Mouse (Mus musculus): ENCODE results near the gene Lrrc71. TPM values are rescaled to one million over a fixed set of nuclear protein-coding genes. Genes with fewer than 3 reads are reported as not detected.

Gene Lrrc71
- 0.31 TPM for polyA plus RNA-seq (2017; shearing (Covaris generic))

DNA sequence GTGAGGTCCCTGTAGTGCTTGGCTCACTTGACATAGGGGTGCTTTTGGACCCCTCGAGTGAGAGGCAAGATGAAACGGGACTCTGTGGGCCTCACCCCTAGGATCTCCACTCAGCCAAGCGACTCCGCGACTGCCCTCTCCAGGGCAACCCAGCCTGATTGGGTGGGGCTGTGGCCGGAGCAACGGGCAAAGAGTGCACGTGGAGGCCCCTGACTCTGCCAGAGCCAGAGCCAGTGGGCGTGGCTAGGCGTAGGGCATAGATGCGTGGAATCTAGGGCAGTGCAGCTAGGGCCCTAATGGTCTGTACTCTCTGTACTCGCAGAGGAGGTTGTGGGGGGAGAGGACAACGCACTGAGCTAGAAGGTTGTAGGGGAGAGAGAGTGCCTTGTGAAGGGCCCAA lies at the start of gene Lrrc71:
Gene Lrrc71 (minus strand): TSS at position 195 of the 400 bp plus-strand sequence.

DNA sequence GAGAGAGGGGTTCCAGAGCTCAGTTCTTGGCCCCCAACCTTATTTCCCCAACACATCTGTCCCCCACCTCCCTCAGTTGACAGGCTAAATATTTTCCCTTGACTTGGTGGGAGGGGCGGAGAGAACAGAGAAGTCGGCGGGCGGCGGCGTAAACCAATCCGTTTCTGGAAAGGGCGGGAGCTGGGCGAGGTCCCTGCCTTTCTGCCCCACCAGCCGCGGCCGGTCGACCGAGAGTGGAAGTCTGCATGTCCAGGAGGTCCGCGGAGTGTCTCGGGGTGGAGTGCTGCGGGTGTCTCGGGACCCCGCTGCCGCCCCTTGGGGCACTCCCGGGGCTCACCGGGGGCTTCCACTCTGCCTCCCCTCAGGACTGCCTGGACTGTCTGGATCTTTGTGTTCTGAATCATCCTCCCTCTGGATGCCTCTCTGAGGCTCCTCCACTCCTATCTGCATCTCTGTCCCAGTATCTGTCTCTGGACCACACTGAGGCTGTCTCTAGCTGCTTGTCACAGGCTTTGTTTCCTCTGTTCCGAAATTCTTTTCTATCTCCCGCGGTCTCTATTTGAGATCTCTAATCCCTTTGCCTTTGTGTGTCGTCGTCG lies 48.4 kb upstream of the Lrrc71 start, which contains the start of gene Insrr:
Gene Insrr (plus strand): TSS at position 216 of the 599 bp plus-strand sequence.

DNA sequence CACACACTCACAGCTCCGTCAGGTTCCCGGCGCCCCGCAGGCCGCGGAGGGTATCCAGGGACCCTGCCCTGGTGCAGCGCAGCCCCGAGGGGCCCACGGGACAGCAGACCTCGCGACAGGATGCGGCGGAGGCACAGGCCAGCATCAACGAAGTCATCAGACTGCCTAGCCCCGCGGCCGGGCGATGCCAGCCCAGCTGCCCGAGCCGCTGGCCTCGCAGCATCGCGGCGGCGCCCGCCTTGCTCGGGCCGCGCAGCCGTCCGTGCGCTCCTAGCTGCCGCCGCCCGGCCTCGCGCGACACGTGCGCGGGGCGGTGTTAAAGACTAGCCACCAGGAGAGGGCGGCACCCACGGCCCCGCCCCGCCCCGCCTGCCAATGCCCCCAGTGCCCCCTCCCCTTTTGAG lies 46.5 kb upstream of the Lrrc71 start, which contains the start of gene Ntrk1:
Gene Ntrk1 (minus strand): TSS at position 241 of the 404 bp plus-strand sequence.

Other genes starting within 250 kb of the Lrrc71 start
- gene Etv3, start 223.2 kb downstream of the Lrrc71 start, polyA plus RNA-seq (2017; shearing (Covaris generic)): 45.9 TPM
- gene Arhgef11, start 131.1 kb downstream of the Lrrc71 start, polyA plus RNA-seq (2017; shearing (Covaris generic)): 18.6 TPM
- 0.51 TPM for gene Ntrk1, start 46.5 kb upstream of the Lrrc71 start, polyA plus RNA-seq (2017; shearing (Covaris generic))
- 0.25 TPM for gene Insrr, start 48.3 kb upstream of the Lrrc71 start, polyA plus RNA-seq (2017; shearing (Covaris generic))
- 74.7 TPM for gene Pear1, start 75.7 kb upstream of the Lrrc71 start, polyA plus RNA-seq (2017; shearing (Covaris generic))
- gene Sh2d2a, start 98.1 kb upstream of the Lrrc71 start, polyA plus RNA-seq (2017; shearing (Covaris generic)): 256 TPM
- 20.5 TPM for gene Prcc, start 137.0 kb upstream of the Lrrc71 start, polyA plus RNA-seq (2017; shearing (Covaris generic))
- gene Hdgf, start 157.7 kb upstream of the Lrrc71 start, polyA plus RNA-seq (2017; shearing (Covaris generic)): 165 TPM
- gene Mrpl24, start 170.9 kb upstream of the Lrrc71 start, polyA plus RNA-seq (2017; shearing (Covaris generic)): 127 TPM
- 32.6 TPM for gene Isg20l2, start 181.7 kb upstream of the Lrrc71 start, polyA plus RNA-seq (2017; shearing (Covaris generic))
- gene Rrnad1, start 182.1 kb upstream of the Lrrc71 start, polyA plus RNA-seq (2017; shearing (Covaris generic)): 29.8 TPM
- not detected for gene Crabp2, start 200.0 kb upstream of the Lrrc71 start, polyA plus RNA-seq (2017; shearing (Covaris generic))
- gene Nes, start 222.5 kb upstream of the Lrrc71 start, polyA plus RNA-seq (2017; shearing (Covaris generic)): 0.16 TPM

Data from CD4-positive, CD25-positive, alpha-beta regulatory T cell (primary cell).